Mouse (Mus musculus) embryo, embryonic 10.5 days (tissue): ENCODE measurements around the gene Rhox4e.
"Not testable (repeated sequence)": the region's sequence is repeated elsewhere in the genome, so short reads cannot be mapped to it uniquely, and the experiment has no call there.

ENCODE experiments used
- DNase-seq: peaks from one replicate; pipeline ENCODE4 v3.0.0-alpha.2; 2015; ENCODE audit warnings: low spot score

The Rhox4e gene

DNA sequence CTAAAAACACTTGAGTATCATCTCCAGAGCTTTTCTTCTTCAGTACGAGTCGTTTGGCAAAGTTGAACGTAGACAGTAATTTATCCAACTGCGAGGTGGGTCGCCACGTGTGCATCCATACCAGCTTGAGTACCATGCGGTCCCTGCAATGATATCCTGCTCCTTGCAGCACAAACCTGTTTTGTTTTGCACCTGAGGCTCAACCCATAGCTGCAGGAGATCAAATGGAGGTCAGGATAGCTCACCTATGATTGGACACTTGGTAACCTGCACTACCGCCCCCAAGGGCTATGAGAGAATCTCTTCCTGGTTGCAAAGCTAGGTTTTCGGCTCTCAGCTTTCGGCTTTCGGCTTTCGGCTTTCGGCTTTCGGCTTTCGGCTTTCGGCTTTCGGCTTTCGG is at the start of gene Rhox4e:
Rhox4e (plus strand) TSS at position 301 of the 400 bp plus-strand sequence.
- DNase-seq: not testable (repeated sequence)

DNA sequence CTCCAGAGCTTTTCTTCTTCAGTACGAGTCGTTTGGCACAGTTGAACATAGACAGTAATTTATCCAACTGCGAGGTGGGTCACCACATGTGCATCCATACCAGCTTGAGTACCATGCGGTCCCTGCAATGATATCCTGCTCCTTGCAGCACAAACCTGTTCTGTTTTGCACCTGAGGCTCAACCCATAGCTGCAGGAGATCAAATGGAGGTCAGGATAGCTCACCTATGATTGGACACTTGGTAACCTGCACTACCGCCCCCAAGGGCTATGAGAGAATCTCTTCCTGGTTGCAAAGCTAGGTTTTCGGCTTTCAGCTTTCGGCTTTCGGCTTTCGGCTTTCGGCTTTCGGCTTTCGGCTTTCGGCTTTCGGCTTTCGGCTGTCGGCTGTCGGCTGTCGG is 43.2 kb upstream of the Rhox4e start, which contains the start of gene Rhox4d:
Rhox4d (plus strand) TSS at position 301 of the 400 bp plus-strand sequence.
- not testable (repeated sequence) for DNase-seq

DNA sequence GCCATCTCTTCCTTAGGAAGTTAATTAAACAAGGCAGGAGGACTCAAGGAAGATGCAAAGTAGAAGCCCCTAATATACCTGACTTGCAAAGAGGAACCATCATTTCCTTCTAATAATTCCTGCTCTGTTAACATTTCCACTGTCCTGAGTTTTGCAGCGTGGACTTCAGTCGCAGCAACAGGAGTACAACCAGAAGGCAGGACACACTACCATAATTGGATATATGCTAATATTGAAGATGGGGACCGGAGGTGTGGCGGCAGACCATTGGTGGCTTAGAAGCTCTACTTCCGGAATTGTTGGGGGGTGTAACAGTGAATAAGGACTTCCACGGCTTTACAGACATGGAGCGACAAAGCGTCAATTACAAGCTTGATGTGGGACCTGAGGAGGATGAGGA is 27.1 kb upstream of the Rhox4e start, which contains the start of gene Rhox2e:
Rhox2e (plus strand) TSS at position 301 of the 400 bp plus-strand sequence.
- not testable (repeated sequence) for DNase-seq

DNA sequence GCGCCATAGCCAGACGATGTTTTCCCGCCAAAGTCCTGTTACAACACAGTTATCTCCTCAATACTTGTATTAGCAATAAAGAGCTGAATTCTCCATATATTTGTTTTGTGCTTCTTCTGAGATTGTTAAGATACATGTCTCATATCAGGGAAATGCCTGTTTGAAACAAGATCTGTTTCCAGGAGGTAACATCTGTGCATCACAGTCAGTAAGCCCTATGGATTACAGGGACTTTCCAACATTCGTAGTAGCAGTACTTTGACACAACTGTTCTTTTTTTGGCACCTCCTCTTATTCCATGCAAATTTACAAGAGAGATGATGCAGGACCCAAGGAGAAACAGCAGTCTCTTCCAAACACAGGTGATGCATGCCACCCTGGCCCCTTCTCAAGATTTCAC is 15.5 kb upstream of the Rhox4e start, which contains the start of gene Rhox3e:
Rhox3e (plus strand) TSS at position 301 of the 400 bp plus-strand sequence.
- not testable (repeated sequence) for DNase-seq

DNA sequence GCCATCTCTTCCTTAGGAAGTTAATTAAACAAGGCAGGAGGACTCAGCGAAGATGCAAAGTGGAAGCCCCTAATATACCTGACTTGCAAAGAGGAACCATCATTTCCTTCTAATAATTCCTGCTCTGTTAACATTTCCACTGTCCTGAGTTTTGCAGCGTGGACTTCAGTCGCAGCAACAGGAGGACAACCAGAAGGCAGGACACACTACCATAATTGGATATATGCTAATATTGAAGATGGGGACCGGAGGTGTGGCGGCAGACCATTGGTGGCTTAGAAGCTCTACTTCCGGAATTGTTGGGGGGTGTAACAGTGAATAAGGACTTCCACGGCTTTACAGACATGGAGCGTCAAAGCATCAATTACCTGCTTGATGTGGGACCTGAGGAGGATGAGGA is 13.9 kb downstream of the Rhox4e start, which contains the start of gene Rhox2f:
Rhox2f (plus strand) TSS at position 301 of the 400 bp plus-strand sequence.
- DNase-seq: not testable (repeated sequence)

DNA sequence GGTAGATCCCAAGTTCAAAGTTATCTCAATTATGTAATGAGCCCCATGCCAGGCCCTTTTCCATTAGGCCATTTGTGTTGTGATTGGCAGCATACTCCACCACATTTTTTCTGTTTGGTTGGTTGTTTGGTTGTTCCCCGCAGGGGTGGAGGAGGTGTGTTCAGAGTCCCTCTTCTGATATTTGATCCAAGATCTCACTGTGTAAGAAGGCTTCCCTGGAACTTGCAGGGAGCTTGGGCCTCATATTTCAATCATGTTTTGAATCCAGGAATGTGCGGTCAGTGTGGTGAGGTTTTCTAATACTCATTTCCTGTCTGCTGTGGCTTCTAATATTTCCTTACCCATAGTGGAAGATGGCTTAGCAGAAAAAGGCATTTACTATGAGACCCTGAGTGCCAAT is 15.4 kb downstream of the Rhox4e start:
- DNase-seq: not testable (repeated sequence)

DNA sequence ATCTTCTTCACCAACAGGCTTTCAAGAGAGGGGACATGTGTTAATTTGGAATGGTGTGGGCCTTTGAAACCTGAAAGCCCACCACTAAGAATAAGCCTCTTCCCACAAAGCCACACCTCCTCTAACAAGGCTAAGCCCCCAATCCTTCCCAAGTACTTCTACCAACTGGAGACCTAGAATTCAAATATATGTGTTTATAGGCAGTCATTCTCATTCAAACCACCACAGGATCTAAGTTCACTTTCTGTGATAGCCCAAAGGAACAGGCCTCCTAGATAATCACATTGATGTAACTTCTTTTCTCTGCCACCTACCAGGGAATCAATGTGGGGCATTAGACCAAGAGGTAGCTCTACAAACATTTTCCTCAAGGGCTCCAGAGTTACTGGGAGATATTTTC is 23.5 kb downstream of the Rhox4e start, which contains the start of gene Rhox3f:
Rhox3f (plus strand) TSS at position 301 of the 400 bp plus-strand sequence.
- not testable (repeated sequence) for DNase-seq

DNA sequence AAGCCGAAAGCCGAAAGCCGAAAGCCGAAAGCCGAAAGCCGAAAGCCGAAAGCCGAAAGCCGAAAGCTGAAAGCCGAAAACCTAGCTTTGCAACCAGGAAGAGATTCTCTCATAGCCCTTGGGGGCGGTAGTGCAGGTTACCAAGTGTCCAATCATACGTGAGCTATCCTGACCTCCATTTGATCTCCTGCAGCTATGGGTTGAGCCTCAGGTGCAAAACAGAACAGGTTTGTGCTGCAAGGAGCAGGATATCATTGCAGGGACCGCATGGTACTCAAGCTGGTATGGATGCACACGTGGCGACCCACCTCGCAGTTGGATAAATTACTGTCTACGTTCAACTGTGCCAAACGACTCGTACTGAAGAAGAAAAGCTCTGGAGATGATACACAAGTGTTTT is 50.4 kb downstream of the Rhox4e start, which contains the start of gene Rhox4f:
Rhox4f (minus strand) TSS at position 101 of the 400 bp plus-strand sequence.
- not testable (repeated sequence) for DNase-seq
